Mouse (Mus musculus) liver, postnatal 0 days (tissue): Measurements from ENCODE around the gene Wdr17.

Experiments
- CTCF ChIP-seq: sonication (generic); IDR thresholded peaks from 2 replicates; pipeline ENCODE4 v1.5.1; 2016; ENCODE audit warnings: antibody characterized with exemption, low read depth
- EP300 ChIP-seq: IDR thresholded peaks from 2 replicates; pipeline ENCODE4 v1.6.1; 2016; ENCODE audit warnings: antibody characterized with exemption, low read depth, mild to moderate bottlenecking

- TF ChIP-seq CTCF, result 0 out of 2 replicates have a peak, but pooled peaks have one; percentile 7
- TF ChIP-seq EP300, result no peak
These were observed 227.3 kb downstream of the Wdr17 start for GRCm38 (mm10) chr8:54659703-54660102.
